Mouse (Mus musculus) liver, embryonic 16.5 days (tissue): ENCODE measurements at regions not wholly inside any gene's neighbourhood (a gene's known extent, or its start where the extent isn't known, plus 50 kb on each side); places are given as distances from the start of the nearest gene placed in this dataset.

Experiments used
- ATAC-seq: fragments of 200-750 bp; cut with Nextera tagmentation; 2 replicates; pipeline ENCODE4 v1.8.0; 2017; ENCODE audit warnings: low read depth, mild to moderate bottlenecking, moderate number of reproducible peaks, moderate library complexity
- H3K27ac ChIP-seq: fragments of 300-500 bp; sonication (generic); 2 replicates; pipeline ENCODE4 v1.5.1; 2014; ENCODE audit warnings: mild to moderate bottlenecking, low read length
- H3K27me3 ChIP-seq: fragments of 300-500 bp; sonication (generic); 2 replicates; pipeline ENCODE4 v1.6.1; 2014; ENCODE audit warnings: low read depth, low read length, mixed read lengths; ENCODE audit not compliant: control insufficient read depth, insufficient read depth
- H3K36me3 ChIP-seq: fragments of 300-500 bp; sonication (generic); 2 replicates; pipeline ENCODE4 v1.6.1; 2014; ENCODE audit warnings: mild to moderate bottlenecking; ENCODE audit not compliant: control insufficient read depth, insufficient read depth
- H3K4me1 ChIP-seq: fragments of 300-500 bp; sonication (generic); 2 replicates; pipeline ENCODE4 v1.6.1; 2014; ENCODE audit warnings: low read depth, low read length, mixed read lengths; ENCODE audit not compliant: control insufficient read depth
- H3K4me2 ChIP-seq: fragments of 300-500 bp; sonication (generic); 2 replicates; pipeline ENCODE4 v1.6.1; 2014; ENCODE audit warnings: low read depth, low read length, mixed read lengths
- H3K4me3 ChIP-seq: fragments of 300-500 bp; sonication (generic); 2 replicates; pipeline ENCODE4 v1.5.1; 2014; ENCODE audit warnings: low read depth, mild to moderate bottlenecking, low read length
- H3K9ac ChIP-seq: fragments of 300-500 bp; sonication (generic); 2 replicates; pipeline ENCODE4 v1.6.1; 2014; ENCODE audit warnings: low read depth, low read length
- H3K9me3 ChIP-seq: fragments of 300-500 bp; sonication (generic); replicated peaks from 2 replicates; pipeline ENCODE4 v1.6.1; 2016; ENCODE audit warnings: low read length; ENCODE audit not compliant: control insufficient read depth
- WGBS: fragments of 180-500 bp; shearing (Covaris S2); extraction: QIAGEN DNeasy Blood & Tissue Kit; methylation state at CpG from one replicate; pipeline ENCODE4 v1.1.7; 2014; ENCODE audit not compliant: insufficient replicate concordance; 5-methylcytosine and 5-hydroxymethylcytosine counted together

DNA sequence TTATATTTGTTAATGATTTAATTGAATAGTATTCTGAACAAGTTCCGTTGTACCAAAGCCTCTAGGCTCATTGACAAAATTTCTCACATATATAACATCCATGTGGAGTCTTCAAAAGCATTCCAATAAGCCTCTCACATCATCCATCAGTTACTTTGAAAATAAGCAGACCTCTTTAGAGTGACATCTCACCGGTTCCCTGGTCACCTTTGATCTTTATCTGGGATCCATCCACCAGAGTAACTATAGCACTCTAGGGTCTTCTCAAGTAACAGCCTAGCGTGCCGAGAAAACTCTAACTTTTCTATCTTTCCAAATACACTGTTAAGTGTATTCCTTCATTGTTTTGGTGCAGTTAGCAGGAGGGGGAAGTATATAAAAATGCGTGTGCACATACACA, 55.6 kb upstream of the Mad2l1 start:
- no peak overlapping the region for H3K9ac ChIP-seq
- H3K27me3 ChIP-seq = no peaks in the 10 kb centered on the region
- H3K4me3 ChIP-seq = no peak overlapping the region
- H3K27ac ChIP-seq = no peak overlapping the region
- ATAC-seq = no peak
- no peaks in the 10 kb centered on the region for H3K36me3 ChIP-seq
- H3K4me2 ChIP-seq = no peak overlapping the region
- WGBS = 60% methylated on average over 5 of the region's 5 CpGs
- H3K4me1 ChIP-seq = no peaks in the 10 kb centered on the region
- no peaks in the 10 kb centered on the region for H3K9me3 ChIP-seq

DNA sequence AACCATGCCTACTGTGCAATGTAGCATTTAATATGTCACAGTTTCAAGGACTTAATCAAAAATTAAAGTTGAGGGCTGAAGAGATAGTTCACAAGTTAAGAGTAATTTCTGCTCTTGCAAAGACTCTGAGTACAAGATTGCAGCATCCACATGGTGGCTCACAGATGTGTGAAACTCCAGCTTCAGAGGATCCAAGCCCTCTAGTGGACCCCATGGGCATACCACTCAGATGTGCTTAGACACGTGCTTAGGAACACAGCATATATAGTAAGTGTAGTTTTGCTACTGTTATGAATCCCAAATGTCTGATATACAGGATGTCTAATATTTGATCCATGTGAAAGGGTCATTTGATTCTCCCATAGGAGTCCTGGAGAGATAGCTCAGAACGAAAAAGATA, 55.0 kb upstream of the Mad2l1 start:
- Histone ChIP-seq H3K9me3 (no peaks in the 10 kb centered on the region), H3K9ac (no peak overlapping the region), H3K36me3 (no peaks in the 10 kb centered on the region), H3K4me2 (no peak overlapping the region), H3K27me3 (no peaks in the 10 kb centered on the region), H3K4me3 (no peak overlapping the region), H3K4me1 (no peaks in the 10 kb centered on the region), H3K27ac (no peak overlapping the region)
- 41% methylated on average over 2 of the region's 2 CpGs for WGBS
- no peak for ATAC-seq

DNA sequence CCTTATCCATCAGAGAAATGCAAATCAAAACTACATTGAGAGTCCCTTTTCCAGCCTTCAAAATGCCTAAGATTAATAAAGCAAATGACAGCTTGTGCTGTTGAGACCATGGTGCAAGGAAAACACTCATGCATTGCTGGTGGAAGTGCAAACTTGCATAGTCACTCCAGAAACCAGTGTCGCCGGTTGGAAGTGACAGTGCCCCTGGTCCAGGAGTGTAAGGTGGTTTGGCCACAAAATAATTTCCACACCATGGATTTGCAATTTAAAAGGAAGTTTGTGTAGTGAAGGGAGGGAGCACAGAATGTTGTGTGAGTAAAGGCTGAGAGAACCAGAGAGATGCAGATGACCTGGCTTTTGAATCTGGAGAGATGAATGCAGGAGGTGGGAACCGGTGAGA, 52.4 kb upstream of the Mad2l1 start:
- Histone ChIP-seq H3K4me1 (no peaks in the 10 kb centered on the region), H3K4me3 (no peak overlapping the region), H3K4me2 (no peak overlapping the region), H3K27ac (no peak overlapping the region), H3K9ac (no peak overlapping the region), H3K27me3 (no peaks in the 10 kb centered on the region), H3K36me3 (no peaks in the 10 kb centered on the region), H3K9me3 (no peaks in the 10 kb centered on the region)
- no peak for ATAC-seq
- WGBS = 61% methylated on average over 3 of the region's 3 CpGs
